Mouse (Mus musculus) adrenal gland, adult 2 months (tissue): ENCODE data around the gene Cdyl. TPM values are rescaled to one million over a fixed set of nuclear protein-coding genes. Genes with fewer than 3 reads are reported as not detected.
"Not testable (repeated sequence)": the region's sequence is repeated elsewhere in the genome, so short reads cannot be mapped to it uniquely, and the experiment has no call there.

Experiments used
- DNase-seq: peaks from one replicate; pipeline ENCODE4 v3.0.0; 2021
- polyA plus RNA-seq: library from polyadenylated mRNA; depleted of rRNA; stranded (reverse); fragments of >200 nt; gene quantifications from 2 replicates; pipeline ENCODE4 v1.2.3, GENCODE M21; 2012
- total RNA-seq, 2 experiments: library from RNA; stranded (reverse); gene quantifications; 2 replicates each; pipeline ENCODE4 v1.2.3; 2021

The Cdyl gene
- total and polyA plus RNA-seq, 3 experiments = 6.7 to 27.4 (median 24.2) TPM

GRCm38 (mm10) chr13:35800270-35800669 is 140.6 kb downstream of the Cdyl start:
- no peak for DNase-seq

DNA sequence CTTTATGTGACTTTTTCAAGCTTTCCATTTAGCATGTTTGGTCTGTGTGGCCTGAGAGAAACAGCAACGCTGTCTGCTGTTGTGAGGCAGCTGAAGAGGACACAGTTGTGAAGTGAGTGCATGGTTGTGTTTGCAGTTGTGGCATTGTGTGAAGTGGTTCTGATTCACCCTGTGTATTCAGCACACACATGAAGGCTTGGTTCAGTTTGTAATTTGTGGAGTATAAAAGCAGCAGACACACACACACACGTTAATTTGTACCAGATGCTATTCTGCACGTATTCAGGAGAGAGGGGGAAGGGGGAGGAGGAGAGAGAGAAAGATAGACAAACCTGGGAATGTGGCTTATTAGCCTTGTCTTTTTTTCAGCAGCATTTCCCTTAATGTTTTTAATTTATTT is 146.1 kb downstream of the Cdyl start:
- DNase-seq = no peak

DNA sequence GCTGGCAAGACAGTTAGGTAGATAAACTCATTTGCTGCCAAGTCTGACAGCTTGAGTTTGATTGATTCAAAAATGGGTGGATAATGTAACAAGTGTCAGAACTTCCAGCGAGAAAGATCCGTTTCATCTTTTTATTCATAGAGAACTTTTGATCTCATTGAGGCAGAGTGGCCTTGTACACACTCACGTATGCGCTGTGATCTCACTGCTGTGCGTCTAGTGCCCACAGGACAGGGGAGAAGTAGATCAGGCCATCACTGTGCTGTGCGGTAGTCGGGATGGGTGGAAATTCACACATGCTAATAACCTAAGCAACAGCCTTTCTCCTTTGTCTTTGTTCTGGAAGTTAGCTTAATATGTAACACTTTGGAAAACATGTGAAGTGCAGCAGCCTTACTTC is 146.5 kb downstream of the Cdyl start:
- DNase-seq = no peak

DNA sequence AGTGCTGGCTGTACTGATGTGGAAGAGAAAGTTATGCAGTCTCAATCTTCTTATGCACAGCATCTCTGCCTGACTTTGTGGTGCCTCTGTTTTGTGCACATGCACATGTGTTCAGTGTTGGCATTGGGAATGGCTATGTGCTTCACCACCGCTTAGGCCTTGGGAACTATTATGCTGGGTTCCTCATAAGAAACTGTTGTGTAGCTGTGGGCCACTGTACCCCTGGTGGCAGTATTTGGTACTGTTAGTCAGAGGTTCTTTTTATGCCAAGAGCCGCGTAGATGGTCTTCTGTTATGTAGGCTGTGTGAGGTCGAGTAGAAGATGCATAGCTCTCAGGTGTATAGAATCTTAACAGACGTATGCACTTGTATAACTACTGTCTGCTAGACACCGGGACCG is 147.4 kb downstream of the Cdyl start:
- DNase-seq = no peak

GRCm38 (mm10) chr13:35807525-35807924 is 147.9 kb downstream of the Cdyl start:
- no peak for DNase-seq

GRCm38 (mm10) chr13:35807940-35808339 is 148.3 kb downstream of the Cdyl start:
- no peak for DNase-seq

GRCm38 (mm10) chr13:35809252-35810159 is 149.9 kb downstream of the Cdyl start:
- DNase-seq = no peak

DNA sequence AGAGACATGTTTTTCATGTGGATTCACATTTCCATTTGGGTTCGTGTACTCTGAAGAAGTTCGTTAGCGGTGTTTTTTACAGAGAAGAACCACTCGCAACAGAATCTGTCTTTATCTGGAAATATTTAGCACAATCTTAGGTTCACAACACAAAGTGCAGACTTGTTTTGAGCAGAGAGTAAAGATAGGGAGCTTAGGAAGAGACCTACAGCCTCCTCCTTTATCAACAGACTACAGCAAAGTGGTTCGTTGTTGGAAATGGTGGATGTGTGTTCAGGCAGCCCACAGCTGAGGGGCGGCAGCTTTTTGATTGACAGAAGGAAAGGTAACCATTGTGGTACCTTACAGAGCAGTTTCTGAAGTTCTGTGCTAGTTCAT is 150.5 kb downstream of the Cdyl start:
- DNase-seq = no peak

DNA sequence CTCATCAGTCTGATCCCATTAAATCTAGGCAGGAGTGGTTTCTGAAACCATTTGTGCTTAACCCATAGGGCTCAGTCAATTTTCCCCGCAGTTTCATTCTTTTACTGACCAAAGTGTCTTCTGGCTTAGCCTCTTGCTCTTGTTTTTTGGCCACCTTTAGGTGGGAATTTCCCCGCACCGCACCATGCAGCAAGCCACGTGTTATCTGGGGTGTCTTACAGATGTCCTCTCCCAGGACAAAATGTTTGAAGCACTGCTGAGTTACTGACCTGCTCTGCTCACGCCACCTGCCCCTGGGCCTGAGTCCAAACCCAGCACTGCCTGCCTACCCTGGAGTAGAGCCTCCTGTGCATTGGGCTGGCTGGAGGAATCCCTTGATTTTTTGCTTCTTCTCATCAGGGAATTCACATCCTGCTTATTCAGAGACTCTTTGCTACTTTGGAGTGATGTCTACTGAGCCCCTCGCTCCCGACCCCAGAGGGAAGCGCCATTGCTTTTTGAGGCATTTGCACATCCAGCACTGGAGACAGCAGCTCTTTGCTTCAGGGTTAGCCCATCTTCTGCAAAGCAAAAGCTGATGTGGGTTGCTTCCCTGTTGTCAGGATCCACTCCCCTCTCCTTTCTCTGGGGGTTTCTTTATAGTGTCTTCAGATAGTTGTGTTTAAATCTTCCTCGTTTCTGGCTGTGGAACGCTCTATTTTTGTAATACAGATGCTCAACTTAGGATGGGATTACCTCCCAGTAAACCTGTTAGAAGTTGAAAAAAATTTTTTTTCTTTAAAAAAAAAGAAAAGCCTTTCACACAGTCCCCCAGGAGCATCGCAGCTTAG is 151.9 kb downstream of the Cdyl start:
- no peak for DNase-seq

- no peak for DNase-seq
Observed at GRCm38 (mm10) chr13:35812191-35812440, 152.5 kb downstream of the Cdyl start.

GRCm38 (mm10) chr13:35813348-35814127 is 153.9 kb downstream of the Cdyl start:
- no peak for DNase-seq

DNA sequence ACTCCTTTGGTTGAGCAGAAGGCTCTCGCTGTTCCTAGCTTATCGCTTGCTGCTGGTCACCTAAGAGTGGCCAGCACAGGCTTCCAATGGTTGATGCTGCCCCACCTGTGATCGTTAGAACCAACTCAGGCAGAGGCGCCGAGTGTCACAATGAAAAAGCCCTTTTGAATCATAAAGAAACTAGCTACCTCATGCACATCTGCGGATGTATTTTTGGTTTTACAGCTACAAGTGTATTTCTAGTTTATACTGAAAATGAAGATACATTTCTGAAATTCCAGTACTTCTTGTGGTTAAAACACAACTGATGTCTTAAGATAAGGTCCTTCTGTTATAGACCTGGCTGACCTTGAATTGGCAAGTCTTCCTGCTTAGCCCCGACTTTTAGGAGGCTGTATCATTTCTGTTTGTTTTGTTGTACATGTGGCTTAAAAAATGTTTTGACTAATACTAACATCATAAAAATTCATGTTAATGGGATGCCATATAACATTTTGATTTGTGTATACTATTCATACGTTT is 155.6 kb downstream of the Cdyl start:
- DNase-seq = no peak

DNA sequence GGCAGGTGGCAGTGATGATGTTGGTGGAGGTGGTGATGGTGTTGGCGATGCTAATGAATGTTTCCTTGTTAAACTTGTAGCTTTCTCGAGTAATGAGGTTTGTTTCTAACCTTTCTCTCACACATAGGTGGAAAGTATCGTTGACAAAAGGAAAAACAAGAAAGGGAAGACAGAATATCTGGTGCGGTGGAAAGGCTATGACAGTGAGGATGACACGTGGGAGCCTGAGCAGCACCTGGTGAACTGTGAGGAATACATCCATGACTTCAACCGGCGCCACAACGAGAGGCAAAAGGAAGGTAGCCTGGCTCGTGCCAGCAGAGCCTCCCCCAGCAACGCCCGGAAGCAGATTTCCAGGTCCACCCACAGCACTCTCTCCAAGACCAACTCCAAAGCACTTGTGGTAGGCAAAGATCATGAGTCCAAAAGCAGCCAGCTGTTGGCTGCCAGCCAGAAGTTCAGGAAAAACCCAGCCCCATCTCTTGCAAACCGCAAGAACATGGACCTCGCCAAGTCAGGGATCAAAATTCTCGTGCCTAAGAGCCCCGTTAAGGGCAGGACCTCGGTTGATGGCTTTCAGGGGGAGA is 156.2 kb downstream of the Cdyl start:
- peak; percentile 46 for DNase-seq

- DNase-seq = peak; percentile 73
Observed at GRCm38 (mm10) chr13:35817626-35818025, 158.0 kb downstream of the Cdyl start.

DNA sequence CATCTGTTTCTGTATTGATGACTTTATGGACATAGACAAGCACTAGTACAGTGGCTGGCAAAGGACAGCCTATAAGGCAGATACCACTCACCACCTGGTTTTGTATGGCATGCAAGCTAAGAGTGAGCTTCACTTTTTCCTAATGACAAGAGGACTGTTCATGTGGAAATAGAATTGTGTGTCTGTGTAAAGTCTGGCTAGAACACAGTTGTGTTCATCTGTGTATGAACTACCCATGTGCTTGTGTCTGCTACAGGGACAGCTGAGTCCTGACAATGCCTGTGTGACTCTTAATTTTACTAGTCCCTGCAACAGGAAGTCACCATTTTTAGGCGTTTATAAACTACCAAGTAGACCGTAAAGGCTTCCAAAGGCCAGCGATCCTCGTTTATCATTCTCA is 158.4 kb downstream of the Cdyl start:
- no peak for DNase-seq

DNA sequence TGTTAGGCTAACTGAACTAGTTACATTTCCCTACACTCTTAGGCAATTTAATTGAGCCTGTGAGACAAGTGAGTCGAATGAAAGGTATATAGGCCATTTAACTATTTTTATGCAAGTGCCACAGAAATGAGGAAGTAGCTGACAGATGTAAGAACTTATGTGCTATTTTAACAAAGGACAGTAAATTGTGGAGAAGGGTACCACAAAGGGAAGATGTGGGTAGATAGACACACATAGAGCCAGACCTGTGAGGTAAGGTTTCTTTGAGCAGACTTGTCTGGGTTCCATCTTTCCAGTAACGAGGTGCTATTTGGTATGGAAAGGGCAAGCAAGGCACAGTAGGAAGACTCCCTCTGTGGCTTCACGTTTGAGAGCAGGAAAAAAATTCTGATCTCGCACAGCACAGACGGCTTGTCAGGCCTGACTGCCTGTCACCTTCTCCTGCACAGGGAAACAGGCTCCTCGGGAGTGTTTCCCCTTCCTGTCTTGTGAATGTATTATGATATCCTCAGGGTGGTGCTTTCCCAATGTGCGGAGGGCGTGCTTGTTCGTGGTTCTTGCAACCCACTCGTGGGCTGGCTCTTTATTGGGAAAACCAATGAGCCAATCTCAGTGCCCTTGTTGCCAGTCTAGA is 162.3 kb downstream of the Cdyl start:
- no peak for DNase-seq

DNA sequence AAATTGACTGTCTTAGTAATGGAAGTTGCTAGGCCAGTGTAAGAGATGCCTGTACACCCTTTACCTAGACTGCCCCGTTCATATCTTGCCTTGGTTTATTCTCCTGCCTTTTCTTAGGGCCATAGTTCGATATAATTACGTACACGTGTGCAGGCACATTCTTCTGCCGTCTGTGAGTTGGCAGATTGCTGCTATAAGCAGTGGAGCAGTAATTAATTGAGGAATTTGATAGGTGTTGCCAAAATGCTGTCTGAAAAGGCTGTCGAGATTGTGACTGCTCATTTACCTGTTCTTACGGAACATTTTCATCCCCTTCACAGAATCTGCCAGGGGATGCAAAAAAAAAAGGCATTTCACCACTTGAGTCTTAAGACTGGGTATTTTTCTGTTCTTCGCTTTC is 163.2 kb downstream of the Cdyl start:
- DNase-seq = no peak

DNA sequence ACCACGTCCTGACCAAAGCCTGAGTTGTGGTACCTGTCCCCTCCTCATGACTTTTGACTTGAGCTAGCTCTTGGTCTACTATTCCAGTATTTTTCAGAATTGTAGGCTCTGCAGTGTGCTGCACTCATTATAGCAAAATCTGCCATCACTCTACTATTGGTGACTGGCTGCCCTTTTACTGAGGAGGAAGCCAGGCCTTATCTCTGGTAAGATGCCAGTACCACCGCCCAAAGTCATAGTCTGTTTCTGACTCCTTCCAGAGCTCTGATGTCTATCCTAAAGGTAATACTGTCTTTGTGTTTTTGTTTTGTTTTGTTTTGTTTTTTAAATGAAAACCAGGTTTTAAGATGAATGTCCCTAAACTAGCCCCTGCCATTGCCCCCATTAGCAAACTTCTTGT is 166.0 kb downstream of the Cdyl start:
- DNase-seq = no peak

DNA sequence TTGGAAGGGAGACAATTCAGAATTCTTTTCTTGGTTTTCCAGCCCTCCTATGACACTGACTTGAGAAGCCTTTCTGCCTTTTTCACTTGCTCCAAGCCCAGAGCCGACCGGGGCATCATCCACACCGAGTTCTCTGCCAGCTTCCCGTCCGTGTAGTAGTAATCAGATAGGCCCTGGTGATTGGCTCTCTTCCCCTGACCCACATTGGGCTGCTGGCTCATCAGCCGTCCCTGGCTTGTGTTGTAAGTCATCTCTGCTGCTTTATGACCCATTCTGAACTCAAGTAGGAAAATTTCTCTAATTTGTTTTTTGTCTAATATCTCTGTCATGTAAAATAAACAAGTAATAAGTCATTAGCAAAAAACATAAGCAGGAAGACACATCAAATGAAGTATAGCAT is 173.0 kb downstream of the Cdyl start:
- DNase-seq = peak; percentile 80

DNA sequence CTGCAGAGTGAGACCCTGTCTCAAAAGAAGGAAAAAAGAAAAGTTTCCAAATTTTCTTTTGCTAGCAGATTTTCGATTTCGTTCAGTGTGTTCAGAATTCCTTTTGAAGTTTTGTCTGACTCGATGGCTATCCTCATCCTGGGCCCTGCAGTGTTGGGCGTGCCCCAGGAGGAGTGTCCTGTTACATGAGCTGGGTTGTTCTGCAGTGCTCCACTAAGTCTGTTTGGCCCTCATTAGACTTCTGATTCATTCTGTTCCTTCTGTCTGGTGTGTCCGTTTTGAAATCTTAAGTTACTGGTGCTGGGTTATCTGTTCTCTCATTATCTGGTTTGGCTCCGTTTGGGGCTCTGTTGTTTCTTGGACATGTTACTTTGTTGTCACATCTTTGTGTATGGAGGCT is 174.3 kb downstream of the Cdyl start:
- no peak for DNase-seq

GRCm38 (mm10) chr13:35835669-35836068 is 176.0 kb downstream of the Cdyl start:
- no peak for DNase-seq

GRCm38 (mm10) chr13:35836501-35836900 is 176.9 kb downstream of the Cdyl start:
- not testable (repeated sequence) for DNase-seq
